Mouse (Mus musculus): Measurements from ENCODE around the gene Nosip.
"Not testable (repeated sequence)": the region's sequence is repeated elsewhere in the genome, so short reads cannot be mapped to it uniquely, and the experiment has no call there.

The Nosip gene

GRCm38 (mm10) chr7:45092048-45092447, 29.8 kb downstream of the Nosip start, which contains the start of gene Rcn3:
Gene Rcn3 (minus strand): TSS chr7:45092221.
- no peak for DNase-seq

- DNase-seq, result no peak
Measured at GRCm38 (mm10) chr7:45092828-45093515, 30.7 kb downstream of the Nosip start.

- DNase-seq, result no peak
Measured at GRCm38 (mm10) chr7:45093516-45093905, 31.3 kb downstream of the Nosip start.

GRCm38 (mm10) chr7:45094121-45094520, 31.9 kb downstream of the Nosip start:
- DNase-seq, result no peak

GRCm38 (mm10) chr7:45095367-45095766, 33.1 kb downstream of the Nosip start:
- DNase-seq, result no peak

- not testable (repeated sequence) for DNase-seq
Measured at GRCm38 (mm10) chr7:45095965-45096364, 33.7 kb downstream of the Nosip start.

GRCm38 (mm10) chr7:45097479-45097878, 35.2 kb downstream of the Nosip start:
- DNase-seq, result no peak

- no peak for DNase-seq
Measured at GRCm38 (mm10) chr7:45098541-45099240, 36.5 kb downstream of the Nosip start.

GRCm38 (mm10) chr7:45100046-45100445, 37.8 kb downstream of the Nosip start:
- no peak for DNase-seq

- no peak for DNase-seq
Measured at GRCm38 (mm10) chr7:45102441-45102840, 40.2 kb downstream of the Nosip start.

- no peak for DNase-seq
Measured at GRCm38 (mm10) chr7:45102940-45103585, 40.8 kb downstream of the Nosip start.

- DNase-seq, result peak; percentile 76
Measured at GRCm38 (mm10) chr7:45103652-45104180, 41.5 kb downstream of the Nosip start, which contains the start of gene Fcgrt. Gene Fcgrt (minus strand): TSS chr7:45103851.

- DNase-seq, result no peak
Measured at GRCm38 (mm10) chr7:45104941-45105340, 42.7 kb downstream of the Nosip start.

- DNase-seq, result no peak
Measured at GRCm38 (mm10) chr7:45105491-45105890, 43.3 kb downstream of the Nosip start.

GRCm38 (mm10) chr7:45106441-45106840, 44.2 kb downstream of the Nosip start:
- DNase-seq, result no peak

GRCm38 (mm10) chr7:45107052-45107645, 44.9 kb downstream of the Nosip start:
- DNase-seq, result no peak

GRCm38 (mm10) chr7:45110089-45110488, 47.9 kb downstream of the Nosip start:
- DNase-seq, result not testable (repeated sequence)

- no peak for DNase-seq
Measured at GRCm38 (mm10) chr7:45111940-45112339, 49.7 kb downstream of the Nosip start.

GRCm38 (mm10) chr7:45112529-45112928, 50.3 kb downstream of the Nosip start:
- DNase-seq, result no peak

GRCm38 (mm10) chr7:45113476-45113875, 51.2 kb downstream of the Nosip start:
- no peak for DNase-seq

- peak; percentile 39 for DNase-seq
Measured at GRCm38 (mm10) chr7:45117566-45117965, 55.3 kb downstream of the Nosip start.

- DNase-seq, result no peak
Measured at GRCm38 (mm10) chr7:45118336-45118735, 56.1 kb downstream of the Nosip start.
